13 mouse cellular contexts compared by ENCODE assay signal in the genomic region with DNA sequence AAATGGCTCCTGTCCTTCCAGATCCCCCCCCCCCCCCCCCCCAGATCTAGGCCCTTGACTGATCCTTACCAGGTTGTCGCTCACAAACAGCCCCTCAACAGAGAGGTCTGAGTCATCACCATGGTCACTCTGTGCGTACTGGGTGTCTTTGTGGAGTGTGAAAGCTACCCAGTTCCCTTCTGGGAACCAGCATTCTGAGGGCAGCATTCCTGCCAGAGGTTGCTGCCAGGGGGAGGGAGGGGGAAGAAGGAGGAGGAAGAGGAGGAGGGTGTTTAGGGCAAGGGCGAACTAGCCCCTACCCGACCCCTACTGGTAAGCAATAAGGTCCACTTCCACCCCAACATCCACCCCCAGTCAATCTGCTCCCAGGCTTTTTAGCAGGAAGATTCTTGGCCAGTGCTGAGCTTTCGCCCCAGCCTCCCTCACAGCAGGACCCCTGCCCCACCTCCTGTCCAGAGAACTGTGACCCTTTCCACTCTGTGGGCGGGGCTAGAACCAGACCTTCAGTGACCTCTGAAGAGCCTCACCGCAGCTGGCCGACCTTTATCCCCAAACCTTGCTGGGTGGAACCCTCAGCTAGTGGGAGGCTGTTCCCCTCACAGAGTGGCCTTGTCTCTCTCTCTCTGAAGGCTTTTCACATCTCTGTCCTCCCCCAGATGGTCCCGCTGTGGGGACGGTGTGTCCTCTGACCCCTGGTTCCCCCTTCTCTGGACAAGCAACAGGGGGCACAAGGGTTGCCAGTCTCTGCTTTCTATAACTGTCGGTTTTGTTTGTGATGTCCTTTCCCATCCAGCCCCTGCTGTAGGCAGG.
DNase-seq lines count a peak whose midpoint lies in the region; ATAC-seq and TF ChIP-seq lines count a peak whose summit lies in the region.
"Had no signal": no experiment of that assay in that cellular context is flagged by ENCODE, and none has a peak within 500 bp of the region (broad histone marks: within the 10 kb centered on the region; RNA-seq: fewer than 3 reads in every experiment).

No protein-coding gene starts in this region.

- no peak overlapping the region for H3K4me3 ChIP-seq in forebrain, embryonic 10.5 days
- H3K4me3 ChIP-seq in forebrain, embryonic 14.5 days (ENCODE audit: low read depth, low read length), result no peak overlapping the region
- H3K4me3 ChIP-seq in left cerebral cortex, adult 2 months, result no peak overlapping the region
- H3K4me3 ChIP-seq in limb, embryonic 10.5 days, result no peak overlapping the region

- H3K4me1 ChIP-seq in forebrain, embryonic 10.5 days, result peaks cover 26% of the 10 kb centered on the region
- no peaks in the 10 kb centered on the region for H3K4me1 ChIP-seq in forebrain, embryonic 14.5 days (ENCODE audit: control insufficient read depth, insufficient read depth, low read length)
- peaks cover 33% of the 10 kb centered on the region for H3K4me1 ChIP-seq in limb, embryonic 10.5 days

- no peak overlapping the region for H3K4me2 ChIP-seq in forebrain, embryonic 14.5 days (ENCODE audit: low read length)
- H3K4me2 ChIP-seq: heart, embryonic 11.5 days had no signal

- WGBS in forebrain, embryonic 10.5 days, result 8% methylated on average over 11 of the region's 11 CpGs
- WGBS in forebrain, embryonic 14.5 days, result 11% methylated on average over 11 of the region's 11 CpGs
- WGBS in limb, embryonic 10.5 days, result 14% methylated on average over 11 of the region's 11 CpGs

- no peak for TF ChIP-seq CTCF in left cerebral cortex, adult 2 months (IDR thresholded peaks at IDR 0.05)

- intact Hi-C loops in left cerebral cortex, adult 2 months (cut with DNase I), result no loop called here
- intact Hi-C loops in left cerebral cortex, postnatal 4 days (cut with DNase I), result no loop called here

- no peak overlapping the region for H3K9ac ChIP-seq in forebrain, embryonic 14.5 days (ENCODE audit: low read length)

- peaks cover 15% of the 10 kb centered on the region for H3K27me3 ChIP-seq in forebrain, embryonic 10.5 days (ENCODE audit: poor library complexity, severe bottlenecking)
- no peaks in the 10 kb centered on the region for H3K27me3 ChIP-seq in forebrain, embryonic 14.5 days (replicated peaks; ENCODE audit: control insufficient read depth, insufficient read depth, low read length)
- H3K27me3 ChIP-seq in limb, embryonic 10.5 days (ENCODE audit: low read depth, poor library complexity, severe bottlenecking), result no peaks in the 10 kb centered on the region
- H3K27me3 ChIP-seq: Patski had no signal

- H3K36me3 ChIP-seq in forebrain, embryonic 10.5 days (replicated peaks), result no peaks in the 10 kb centered on the region
- no peaks in the 10 kb centered on the region for H3K36me3 ChIP-seq in forebrain, embryonic 14.5 days (ENCODE audit: control insufficient read depth, insufficient read depth, low read length)
- H3K36me3 ChIP-seq in limb, embryonic 10.5 days, result no peaks in the 10 kb centered on the region

- DNase-seq in forebrain, embryonic 10.5 days (ENCODE audit: extremely low spot score, low spot score), result peak; percentile 20
- DNase-seq in forebrain, embryonic 14.5 days (ENCODE audit: low spot score), result no peak
- peak in 1 of 2 experiments; percentile 16 for DNase-seq in left cerebral cortex, adult 2 months (ENCODE audit: extremely low spot score in 1 of 2, low spot score in 2 of 2)
- DNase-seq in left cerebral cortex, postnatal 4 days, result no peak
- DNase-seq in limb, embryonic 10.5 days (ENCODE audit: low spot score), result no peak
- peak; percentile 39 for DNase-seq in retina, postnatal 1 day
- DNase-seq in thymus, postnatal 14 days, result no peak
- DNase-seq in frontal cortex, postnatal 25 days (ENCODE audit: low spot score in 2 of 2), result no peak
- DNase-seq: lung, adult 2 months; thymus, postnatal 36 days had no signal

- peak overlapping the region; percentile 61 for H3K27ac ChIP-seq in forebrain, embryonic 10.5 days
- no peak overlapping the region for H3K27ac ChIP-seq in forebrain, embryonic 14.5 days (ENCODE audit: low read depth, low read length)
- peak overlapping the region; percentile 15; the same call in 1 of the 2 replicates for H3K27ac ChIP-seq in left cerebral cortex, adult 2 months
- H3K27ac ChIP-seq in limb, embryonic 10.5 days, result peak overlapping the region; percentile 43; the same call in 1 of the 2 replicates

- ATAC-seq in forebrain, embryonic 14.5 days, result no peak
- ATAC-seq: midbrain, embryonic 16.5 days; Patski had no signal

- no peaks in the 10 kb centered on the region for H3K9me3 ChIP-seq in forebrain, embryonic 10.5 days
- no peaks in the 10 kb centered on the region for H3K9me3 ChIP-seq in forebrain, embryonic 14.5 days (replicated peaks; ENCODE audit: control insufficient read depth, low read length)
- H3K9me3 ChIP-seq in limb, embryonic 10.5 days (replicated peaks), result no peaks in the 10 kb centered on the region

Comparison
In these comparisons a context has a peak if more than half of its experiments do, and no peak if none do; other contexts are left out.
1. DNase-seq: peak in forebrain, embryonic 10.5 days (single experiment) and retina, postnatal 1 day (single experiment); none in forebrain, embryonic 14.5 days (single experiment), left cerebral cortex, postnatal 4 days (single experiment), limb, embryonic 10.5 days (single experiment), thymus, postnatal 14 days (single experiment) and frontal cortex, postnatal 25 days (0 of 2).